Mouse (Mus musculus) kidney, adult 2 months (tissue): Measurements from ENCODE around the gene Shisa9. TPM values are rescaled to one million over a fixed set of nuclear protein-coding genes. Genes with fewer than 3 reads are reported as not detected.

Experiments
- DNase-seq: peaks from one replicate; pipeline ENCODE4 v3.0.0; 2021
- H3K27ac ChIP-seq: fragments of 200-500 bp; 2 replicates; pipeline ENCODE4 v1.5.1; 2012; ENCODE audit warnings: low read depth, low read length, control low read depth, inconsistent platforms; ENCODE audit not compliant: insufficient read depth
- H3K27me3 ChIP-seq: fragments of 200-500 bp; replicated peaks from 2 replicates; pipeline ENCODE4 v1.6.1; 2012; ENCODE audit warnings: mild to moderate bottlenecking, moderate library complexity, low read length, inconsistent platforms; ENCODE audit not compliant: control insufficient read depth, insufficient read depth
- H3K36me3 ChIP-seq: fragments of 200-500 bp; 2 replicates; pipeline ENCODE4 v1.6.1; 2012; ENCODE audit warnings: mild to moderate bottlenecking, moderate library complexity, low read length, inconsistent platforms; ENCODE audit not compliant: control insufficient read depth, insufficient read depth
- H3K4me1 ChIP-seq: fragments of 200-500 bp; 2 replicates; pipeline ENCODE4 v1.6.1; 2011; ENCODE audit warnings: low read length; ENCODE audit not compliant: control insufficient read depth, insufficient read depth
- H3K4me3 ChIP-seq: fragments of 200-500 bp; 2 replicates; pipeline ENCODE4 v1.5.1; 2011; ENCODE audit warnings: mild to moderate bottlenecking, low read depth, low read length, control low read depth; ENCODE audit not compliant: insufficient read depth
- CTCF ChIP-seq: fragments of 200-500 bp; conservative IDR thresholded peaks from 2 replicates; pipeline ENCODE4 v1.5.1; 2011; ENCODE audit warnings: low read depth, mild to moderate bottlenecking, control low read depth, low read length, moderate library complexity, mixed read lengths; ENCODE audit not compliant: insufficient read depth, insufficient read length
- POLR2A ChIP-seq: fragments of 200-500 bp; IDR thresholded peaks from one replicate; pipeline ENCODE4 v1.6.1; 2011; ENCODE audit warnings: low read depth, low read length, control low read depth
- WGBS: fragments of 180-500 bp; shearing (Covaris S2); methylation state at CpG from one replicate; pipeline ENCODE4 v1.1.7; 2018; 5-methylcytosine and 5-hydroxymethylcytosine counted together
- polyA plus RNA-seq: library from polyadenylated mRNA; depleted of rRNA; stranded (reverse); fragments of >200 nt; gene quantifications from 2 replicates; pipeline ENCODE4 v1.2.3, GENCODE M21; 2012

Shisa9 gene
- polyA plus RNA-seq, 1 experiment: 0.20 TPM

- Histone ChIP-seq H3K27me3 (no peaks in the 10 kb centered on the region), H3K4me3 (no peak overlapping the region), H3K4me1 (no peaks in the 10 kb centered on the region), H3K36me3 (no peaks in the 10 kb centered on the region), H3K27ac (no peak overlapping the region)
- DNase-seq: no peak
- TF ChIP-seq CTCF (no peak), POLR2A (no peak)
These were observed 162.8 kb downstream of the Shisa9 start for GRCm38 (mm10) chr16:12146666-12147065.

- TF ChIP-seq CTCF (no peak), POLR2A (no peak)
- Histone ChIP-seq H3K4me1 (no peaks in the 10 kb centered on the region), H3K4me3 (no peak overlapping the region), H3K36me3 (no peaks in the 10 kb centered on the region), H3K27ac (no peak overlapping the region), H3K27me3 (no peaks in the 10 kb centered on the region)
- no peak for DNase-seq
- WGBS: 69% methylated on average over 4 of the region's 4 CpGs
These were observed 168.1 kb downstream of the Shisa9 start for GRCm38 (mm10) chr16:12151986-12152385.

- DNase-seq: peak; percentile 1
These were observed 170.6 kb downstream of the Shisa9 start for GRCm38 (mm10) chr16:12154476-12154875.

GRCm38 (mm10) chr16:12173482-12174041 is 189.6 kb downstream of the Shisa9 start:
- Histone ChIP-seq H3K27me3 (no peaks in the 10 kb centered on the region), H3K4me3 (no peak overlapping the region), H3K4me1 (no peaks in the 10 kb centered on the region), H3K36me3 (no peaks in the 10 kb centered on the region), H3K27ac (no peak overlapping the region)
- 87% methylated on average over 1 of the region's 1 CpGs for WGBS
- no peak for DNase-seq
- TF ChIP-seq CTCF (no peak), POLR2A (no peak)

More at GRCm38 (mm10) chr16:12154476-12154875, 170.6 kb downstream of the Shisa9 start:
- H3K36me3 ChIP-seq: no peaks in the 10 kb centered on the region
- WGBS: 76% methylated on average over 2 of the region's 2 CpGs
- H3K27ac ChIP-seq: no peak overlapping the region
- H3K4me3 ChIP-seq: no peak overlapping the region
- no peaks in the 10 kb centered on the region for H3K4me1 ChIP-seq
- TF ChIP-seq CTCF (no peak), POLR2A (no peak)
- no peaks in the 10 kb centered on the region for H3K27me3 ChIP-seq

- TF ChIP-seq CTCF (no peak), POLR2A (no peak)
- no peak overlapping the region for H3K4me3 ChIP-seq
- H3K27ac ChIP-seq: no peak overlapping the region
- H3K4me1 ChIP-seq: no peaks in the 10 kb centered on the region
- DNase-seq: no peak
- 93% methylated on average over 2 of the region's 2 CpGs for WGBS
- no peaks in the 10 kb centered on the region for H3K27me3 ChIP-seq
- no peaks in the 10 kb centered on the region for H3K36me3 ChIP-seq
These were observed 194.1 kb downstream of the Shisa9 start for GRCm38 (mm10) chr16:12178031-12178430.

GRCm38 (mm10) chr16:12189739-12190138 is 205.8 kb downstream of the Shisa9 start:
- TF ChIP-seq CTCF (no peak), POLR2A (no peak)
- no peaks in the 10 kb centered on the region for H3K4me1 ChIP-seq
- H3K27me3 ChIP-seq: no peaks in the 10 kb centered on the region
- H3K27ac ChIP-seq: no peak overlapping the region
- no peak for DNase-seq
- WGBS: 75% methylated on average over 2 of the region's 2 CpGs
- H3K4me3 ChIP-seq: no peak overlapping the region
- H3K36me3 ChIP-seq: no peaks in the 10 kb centered on the region

- TF ChIP-seq POLR2A (no peak), CTCF (no peak)
- 98% methylated on average over 4 of the region's 4 CpGs for WGBS
- 0 out of 2 replicates have a peak, but pooled peaks cover 3% of the 10 kb centered on the region for H3K4me1 ChIP-seq
- H3K36me3 ChIP-seq: no peaks in the 10 kb centered on the region
- H3K27ac ChIP-seq: no peak overlapping the region
- DNase-seq: no peak
- no peak overlapping the region for H3K4me3 ChIP-seq
- no peaks in the 10 kb centered on the region for H3K27me3 ChIP-seq
These were observed 212.9 kb downstream of the Shisa9 start for GRCm38 (mm10) chr16:12196841-12197240.
